Mouse (Mus musculus): ENCODE data around the gene Fkbpl. TPM values are rescaled to one million over a fixed set of nuclear protein-coding genes. Genes with fewer than 3 reads are reported as not detected.

Gene Fkbpl
- polyA plus RNA-seq, 1 experiment from 2014 or later = 18.8 TPM

DNA sequence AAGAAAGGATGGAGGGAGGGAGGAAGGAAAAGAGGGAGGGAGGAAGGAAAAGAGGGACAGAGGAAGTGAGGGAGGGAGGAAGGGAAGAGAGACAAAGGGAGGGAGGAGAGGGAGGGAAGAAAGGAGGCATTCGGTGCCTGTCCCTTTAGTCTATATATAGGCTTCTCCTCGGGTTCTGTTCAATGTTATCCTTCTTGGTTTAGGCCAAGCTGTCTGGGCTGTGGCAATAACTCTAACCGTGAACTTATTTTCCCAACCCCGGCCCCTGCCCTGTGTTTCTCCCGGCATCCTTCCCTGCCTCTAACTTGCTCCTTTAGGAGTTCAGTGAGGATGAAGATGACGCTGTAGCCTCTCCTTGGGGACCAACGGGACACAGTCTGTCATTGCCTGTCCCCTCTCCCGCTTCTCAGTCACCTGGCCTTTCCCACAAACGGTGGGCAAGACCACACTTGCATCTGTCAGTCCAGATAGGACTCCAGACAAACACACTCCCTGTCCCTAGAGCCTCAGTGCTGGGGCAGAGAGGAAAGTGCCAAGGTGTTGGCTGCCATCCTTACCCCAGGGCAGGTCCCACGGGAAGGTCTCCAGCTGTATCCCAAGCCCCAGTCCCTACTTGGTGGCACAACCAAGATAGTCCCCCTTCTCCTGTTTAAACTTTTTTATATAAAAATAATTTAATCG, 30.1 kb downstream of the Fkbpl start:
- H3K27ac ChIP-seq = no peak overlapping the region
- ATAC-seq (ENCODE audit: low FRiP score, low read depth) = no peak
- peaks cover 16% of the 10 kb centered on the region for H3K4me1 ChIP-seq
- no peak overlapping the region for H3K4me2 ChIP-seq (replicated peaks)
- H3K9ac ChIP-seq = no peak overlapping the region
- H3K27me3 ChIP-seq = peaks cover 98% of the 10 kb centered on the region
- H3K36me3 ChIP-seq = no peaks in the 10 kb centered on the region
- H3K9me3 ChIP-seq = no peaks in the 10 kb centered on the region
- WGBS = 64% methylated on average over 11 of the region's 11 CpGs
- no peak overlapping the region for H3K4me3 ChIP-seq

DNA sequence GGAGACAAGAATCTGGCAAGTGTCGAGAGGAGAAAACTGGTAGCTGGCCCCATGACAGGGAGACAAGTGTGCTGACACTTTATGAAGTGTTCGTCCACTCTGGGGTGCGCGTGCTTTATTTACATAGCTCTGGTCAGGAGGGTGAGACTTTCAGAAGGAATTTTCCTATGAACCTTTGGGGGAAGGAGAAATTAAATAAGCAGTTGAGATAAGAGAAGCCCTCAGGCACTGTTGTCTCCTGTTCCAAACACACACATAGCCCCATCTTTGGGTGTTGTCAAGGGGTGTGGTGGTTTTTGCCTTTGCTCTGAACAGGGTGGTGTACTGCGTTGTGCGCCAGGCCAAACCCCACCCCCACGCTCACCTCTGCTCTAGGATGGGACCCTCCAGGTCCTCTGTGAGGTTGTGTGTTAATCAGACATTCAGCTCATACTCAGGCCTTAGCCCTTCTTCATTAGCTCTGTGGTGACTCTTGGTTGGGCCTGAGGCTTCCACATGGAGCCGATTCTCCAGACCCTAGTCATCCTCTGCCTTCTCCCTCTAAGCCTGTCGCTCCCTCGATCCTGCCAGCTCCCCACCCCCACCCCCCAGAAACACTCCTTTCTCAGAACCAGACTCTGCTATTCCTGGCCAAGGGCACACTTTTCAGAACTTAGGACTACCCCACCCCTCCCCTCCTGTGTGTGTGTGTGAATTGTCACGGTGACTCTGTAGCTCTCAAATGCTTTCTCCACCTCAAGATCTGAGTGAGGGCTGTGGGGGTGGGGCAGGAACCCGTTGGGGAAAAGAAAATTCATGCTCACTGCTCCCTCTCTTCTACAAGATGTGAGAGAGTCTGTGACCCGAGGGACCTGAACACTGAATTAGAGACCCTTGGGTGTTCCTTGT, 30.9 kb downstream of the Fkbpl start:
- 72% methylated on average over 13 of the region's 13 CpGs for WGBS
- Histone ChIP-seq H3K4me2 (replicated peaks) (no peak overlapping the region), H3K4me1 (peaks cover 16% of the 10 kb centered on the region), H3K36me3 (no peaks in the 10 kb centered on the region), H3K27ac (no peak overlapping the region), H3K9me3 (no peaks in the 10 kb centered on the region), H3K27me3 (peaks cover 98% of the 10 kb centered on the region), H3K4me3 (no peak overlapping the region), H3K9ac (no peak overlapping the region)
- ATAC-seq (ENCODE audit: low FRiP score, low read depth) = no peak

DNA sequence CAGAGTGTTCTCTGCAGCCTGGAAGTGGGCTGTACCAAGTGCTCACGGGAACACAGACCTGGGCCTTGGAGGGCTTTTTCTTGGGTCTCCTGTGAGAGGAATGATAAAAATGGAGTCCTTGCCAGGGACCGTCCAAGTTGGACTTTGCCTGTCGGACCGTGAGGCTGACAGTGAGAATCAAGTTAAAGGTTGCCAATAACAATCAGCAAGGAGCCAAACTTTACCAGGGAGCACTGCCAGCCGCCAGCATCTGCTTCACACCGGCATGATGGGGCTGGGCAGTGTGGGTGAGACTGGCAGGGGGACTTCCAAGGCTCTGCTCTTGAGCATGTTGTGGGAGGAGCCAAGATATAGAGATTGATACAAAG, 31.5 kb downstream of the Fkbpl start:
- ATAC-seq (ENCODE audit: low FRiP score, low read depth) = no peak
- H3K4me3 ChIP-seq = no peak overlapping the region
- no peak overlapping the region for H3K27ac ChIP-seq
- H3K27me3 ChIP-seq = peaks cover 95% of the 10 kb centered on the region
- 79% methylated on average over 6 of the region's 6 CpGs for WGBS
- H3K9me3 ChIP-seq = no peaks in the 10 kb centered on the region
- H3K4me2 ChIP-seq (replicated peaks) = no peak overlapping the region
- H3K9ac ChIP-seq = no peak overlapping the region
- peaks cover 14% of the 10 kb centered on the region for H3K4me1 ChIP-seq
- no peaks in the 10 kb centered on the region for H3K36me3 ChIP-seq

DNA sequence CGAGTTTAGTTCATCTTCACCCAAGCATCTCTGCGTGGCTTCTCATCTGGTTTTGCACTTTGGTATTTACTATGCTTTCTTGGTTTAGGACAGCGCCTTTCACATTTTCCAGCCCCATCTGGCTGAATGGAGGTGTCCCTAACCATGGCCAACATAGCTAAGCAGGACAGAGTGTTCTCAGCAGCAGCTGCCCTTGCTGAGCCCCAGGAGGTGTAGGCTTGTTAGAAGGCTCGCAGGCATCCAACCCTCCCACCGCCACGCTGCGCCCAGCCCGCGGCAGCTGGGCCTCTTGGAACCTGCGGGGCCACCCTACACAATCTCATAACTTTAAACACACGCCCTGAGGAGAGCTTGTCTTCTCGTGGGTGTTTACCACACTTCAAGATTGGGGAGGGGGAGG, 32.1 kb downstream of the Fkbpl start:
- Histone ChIP-seq H3K4me1 (peaks cover 8% of the 10 kb centered on the region), H3K27ac (no peak overlapping the region), H3K36me3 (no peaks in the 10 kb centered on the region), H3K9me3 (no peaks in the 10 kb centered on the region), H3K9ac (no peak overlapping the region), H3K4me3 (no peak overlapping the region), H3K4me2 (replicated peaks) (no peak overlapping the region), H3K27me3 (peaks cover 95% of the 10 kb centered on the region)
- 68% methylated on average over 12 of the region's 12 CpGs for WGBS
- no peak for ATAC-seq (ENCODE audit: low FRiP score, low read depth)

DNA sequence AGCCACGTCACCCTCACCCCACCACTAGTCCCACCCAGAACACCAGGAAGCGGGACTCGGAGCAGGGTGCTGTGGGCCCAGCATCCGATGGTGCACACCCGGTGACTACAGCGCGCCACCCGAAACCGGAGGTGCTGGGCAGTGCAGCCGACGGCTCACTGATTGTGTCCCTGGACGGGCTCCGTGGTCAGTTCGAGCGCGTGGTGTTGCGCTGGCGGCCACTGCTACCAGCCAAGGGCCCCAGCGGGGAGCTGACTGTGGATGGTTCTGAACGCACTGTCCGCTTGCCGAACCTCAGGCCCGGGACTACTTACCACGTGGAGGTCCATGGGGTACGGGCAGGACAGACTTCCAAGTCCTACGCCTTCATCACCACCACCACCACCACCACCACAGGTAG, 35.6 kb downstream of the Fkbpl start:
- H3K4me3 ChIP-seq = no peak overlapping the region
- no peaks in the 10 kb centered on the region for H3K9me3 ChIP-seq
- 85% methylated on average over 26 of the region's 26 CpGs for WGBS
- peaks cover 76% of the 10 kb centered on the region for H3K27me3 ChIP-seq
- H3K27ac ChIP-seq = no peak overlapping the region
- ATAC-seq (ENCODE audit: low FRiP score, low read depth) = no peak
- no peak overlapping the region for H3K4me2 ChIP-seq (replicated peaks)
- H3K36me3 ChIP-seq = no peaks in the 10 kb centered on the region
- H3K4me1 ChIP-seq = peaks cover 18% of the 10 kb centered on the region
- no peak overlapping the region for H3K9ac ChIP-seq

DNA sequence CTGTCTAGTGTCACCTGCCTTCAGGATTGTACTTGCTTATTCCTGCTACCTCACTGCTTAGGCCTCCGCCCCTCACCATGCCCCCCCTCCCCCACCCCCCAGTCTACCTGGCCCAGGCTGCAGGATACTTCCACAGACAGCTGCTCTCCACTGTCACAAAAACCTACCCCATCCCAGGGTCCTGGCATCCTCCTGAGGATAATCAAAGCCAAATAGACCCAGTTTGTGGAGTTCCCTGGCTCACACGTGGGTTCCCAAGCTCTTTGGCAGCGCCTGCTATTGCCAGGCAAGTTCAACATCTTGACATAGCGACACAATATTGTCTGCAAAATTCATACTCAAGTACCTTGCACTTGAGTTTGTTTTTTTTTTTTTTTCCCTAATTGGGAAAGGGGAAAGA, 36.1 kb downstream of the Fkbpl start:
- H3K4me1 ChIP-seq = peaks cover 22% of the 10 kb centered on the region
- WGBS = 79% methylated on average over 4 of the region's 4 CpGs
- no peak overlapping the region for H3K27ac ChIP-seq
- no peaks in the 10 kb centered on the region for H3K9me3 ChIP-seq
- no peak for ATAC-seq (ENCODE audit: low FRiP score, low read depth)
- H3K27me3 ChIP-seq = peaks cover 71% of the 10 kb centered on the region
- H3K36me3 ChIP-seq = no peaks in the 10 kb centered on the region
- H3K4me2 ChIP-seq (replicated peaks) = no peak overlapping the region
- H3K9ac ChIP-seq = no peak overlapping the region
- no peak overlapping the region for H3K4me3 ChIP-seq

DNA sequence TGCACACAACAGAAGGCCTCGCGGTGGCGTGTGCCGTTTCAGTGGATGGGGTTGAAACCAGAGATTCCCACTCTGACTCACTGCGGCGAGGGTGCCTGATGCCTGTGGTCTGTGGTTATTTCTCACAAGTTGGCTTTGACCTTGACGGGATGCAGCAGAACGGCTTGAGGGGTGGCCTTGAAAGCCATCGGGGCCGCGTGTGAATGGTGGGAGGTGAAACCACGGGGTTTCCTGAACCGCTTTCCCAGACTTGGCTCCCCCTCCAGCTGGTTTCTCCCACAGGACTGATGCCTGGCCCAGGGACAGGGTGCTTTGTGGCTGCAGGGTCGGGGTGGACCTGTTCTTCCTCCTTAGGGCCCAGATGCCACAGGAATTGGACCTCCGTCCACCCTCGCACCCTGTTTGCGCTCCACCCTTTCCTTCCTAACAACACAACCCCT, 36.6 kb downstream of the Fkbpl start:
- WGBS = 67% methylated on average over 17 of the region's 17 CpGs
- peaks cover 68% of the 10 kb centered on the region for H3K27me3 ChIP-seq

DNA sequence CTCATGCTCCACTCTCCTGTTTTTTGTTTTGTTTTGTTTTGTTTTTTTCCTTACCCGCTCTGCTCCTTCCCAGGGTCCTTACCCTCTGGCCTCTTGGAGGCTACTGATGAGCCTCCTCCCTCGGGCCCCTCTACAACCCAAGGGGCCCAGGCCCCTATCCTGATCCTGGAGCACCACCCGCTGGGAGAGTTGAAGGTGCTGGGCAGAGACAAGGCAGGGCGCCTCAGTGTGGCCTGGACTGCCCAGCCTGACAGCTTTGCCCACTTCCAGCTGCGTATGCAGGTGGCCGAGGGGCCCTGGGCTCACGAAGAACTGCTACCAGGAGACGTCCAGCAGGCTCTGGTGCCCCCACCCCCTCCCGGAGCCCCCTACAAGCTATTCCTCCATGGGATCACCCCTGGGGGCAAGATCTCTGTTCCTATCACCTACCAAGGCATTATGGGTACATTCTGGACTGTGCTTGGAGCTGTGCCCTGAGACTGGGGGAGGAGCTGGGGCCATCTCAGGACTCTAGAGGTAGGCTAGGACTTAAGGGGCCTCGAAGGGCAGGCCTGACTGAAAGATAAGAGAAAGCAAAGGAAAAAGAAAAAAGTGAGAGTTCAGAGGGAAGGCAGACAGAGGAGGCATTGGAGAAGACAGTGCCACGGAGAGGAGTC, 37.4 kb downstream of the Fkbpl start:
- Histone ChIP-seq H3K4me3 (no peak overlapping the region), H3K27me3 (peaks cover 60% of the 10 kb centered on the region), H3K4me2 (replicated peaks) (no peak overlapping the region), H3K27ac (no peak overlapping the region), H3K9ac (no peak overlapping the region), H3K36me3 (no peaks in the 10 kb centered on the region), H3K4me1 (peaks cover 22% of the 10 kb centered on the region), H3K9me3 (no peaks in the 10 kb centered on the region)
- 69% methylated on average over 11 of the region's 11 CpGs for WGBS
- ATAC-seq (ENCODE audit: low FRiP score, low read depth) = no peak

More for the DNA sequence above, 36.6 kb downstream of the Fkbpl start:
- no peak overlapping the region for H3K9ac ChIP-seq
- no peak overlapping the region for H3K27ac ChIP-seq
- H3K4me3 ChIP-seq = no peak overlapping the region
- ATAC-seq (ENCODE audit: low FRiP score, low read depth) = no peak
- H3K9me3 ChIP-seq = no peaks in the 10 kb centered on the region
- peaks cover 22% of the 10 kb centered on the region for H3K4me1 ChIP-seq
- H3K36me3 ChIP-seq = no peaks in the 10 kb centered on the region
- H3K4me2 ChIP-seq (replicated peaks) = no peak overlapping the region

DNA sequence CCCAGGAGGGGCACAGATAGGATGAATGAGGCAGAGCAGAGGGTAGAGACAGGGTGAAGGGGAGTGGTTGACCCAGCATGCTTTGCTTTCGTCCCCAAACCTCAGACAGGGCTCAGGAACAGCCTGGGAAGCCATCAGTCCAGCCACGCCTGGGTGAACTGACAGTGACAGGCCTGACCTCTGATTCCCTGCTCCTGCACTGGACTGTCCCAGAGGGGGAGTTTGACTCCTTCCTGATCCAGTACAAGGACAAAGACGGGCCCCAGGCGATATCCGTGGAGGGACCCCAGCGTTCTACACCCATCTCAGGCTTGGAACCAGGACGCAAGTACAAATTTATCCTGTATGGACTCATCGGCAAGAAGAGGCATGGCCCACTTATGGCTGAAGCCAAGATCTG, 38.6 kb downstream of the Fkbpl start:
- Histone ChIP-seq H3K4me1 (peaks cover 22% of the 10 kb centered on the region), H3K4me3 (no peak overlapping the region), H3K36me3 (no peaks in the 10 kb centered on the region), H3K27me3 (peaks cover 50% of the 10 kb centered on the region), H3K4me2 (replicated peaks) (no peak overlapping the region), H3K9me3 (no peaks in the 10 kb centered on the region), H3K9ac (no peak overlapping the region), H3K27ac (no peak overlapping the region)
- WGBS = 84% methylated on average over 8 of the region's 8 CpGs
- no peak for ATAC-seq (ENCODE audit: low FRiP score, low read depth)

DNA sequence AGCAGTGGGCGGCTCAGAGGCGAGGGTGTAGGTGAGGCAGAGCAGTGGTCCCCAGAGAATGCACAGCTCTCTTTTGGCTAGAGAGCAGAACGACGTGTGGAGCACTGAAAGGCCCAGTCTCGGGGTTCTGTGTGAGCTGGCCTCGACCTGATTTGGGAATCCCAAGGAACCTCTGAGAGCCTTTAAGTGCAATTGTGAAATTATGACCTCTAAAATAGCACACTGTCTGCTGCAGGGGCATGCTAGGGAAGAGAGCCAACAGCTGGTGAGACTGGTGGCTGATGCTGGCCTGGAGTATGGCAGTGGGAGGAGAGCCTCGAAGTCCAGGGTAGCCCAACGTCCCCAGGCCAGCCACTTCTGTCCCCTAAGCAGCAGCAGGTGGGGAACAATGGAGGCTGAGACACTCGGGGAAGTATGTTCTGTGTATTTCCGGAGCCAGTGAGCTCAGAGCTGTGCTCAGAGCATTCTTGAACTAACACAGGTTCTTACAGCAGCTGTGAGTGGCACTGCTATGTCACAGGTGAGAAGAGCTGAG, 39.2 kb downstream of the Fkbpl start:
- Histone ChIP-seq H3K9ac (no peak overlapping the region), H3K27me3 (peaks cover 44% of the 10 kb centered on the region), H3K36me3 (no peaks in the 10 kb centered on the region), H3K4me3 (no peak overlapping the region), H3K4me2 (replicated peaks) (no peak overlapping the region), H3K9me3 (no peaks in the 10 kb centered on the region), H3K27ac (peak overlapping the region; percentile 10; the same call in 1 of the 2 replicates), H3K4me1 (peaks cover 22% of the 10 kb centered on the region)
- 70% methylated on average over 10 of the region's 10 CpGs for WGBS
- no peak for ATAC-seq (ENCODE audit: low FRiP score, low read depth)

DNA sequence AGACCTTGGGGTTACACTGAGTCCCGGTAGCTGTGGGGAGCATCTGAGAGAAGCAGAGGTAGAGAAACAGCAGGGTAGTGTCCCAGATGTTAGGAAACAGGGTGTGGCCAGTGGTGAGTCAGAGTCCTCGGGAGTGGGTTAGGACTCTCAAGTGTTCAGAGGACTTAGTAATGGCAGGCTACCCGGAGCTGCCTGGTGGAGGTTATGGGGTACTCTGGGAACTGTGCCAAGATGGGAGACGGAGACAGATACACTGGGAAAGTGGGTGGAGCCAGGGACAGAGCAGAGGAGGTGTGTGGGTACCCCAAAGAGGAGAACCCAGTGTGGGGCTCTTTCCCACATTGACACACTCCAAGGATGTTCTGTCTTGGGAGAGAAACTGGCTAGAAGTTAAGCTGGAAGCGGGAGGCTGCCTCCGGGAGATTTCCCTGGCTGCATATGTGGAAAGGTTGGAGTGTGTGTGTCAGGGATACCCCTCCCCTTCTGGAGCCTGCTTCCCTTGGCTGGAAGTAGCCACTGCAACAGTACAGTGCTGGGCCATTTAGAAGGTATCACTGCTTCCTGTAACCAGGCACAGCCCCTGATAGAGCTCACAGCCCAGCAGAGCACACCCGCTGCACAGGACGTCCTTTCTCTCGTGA, 39.8 kb downstream of the Fkbpl start:
- Histone ChIP-seq H3K9me3 (no peaks in the 10 kb centered on the region), H3K4me3 (no peak overlapping the region), H3K27ac (peak overlapping the region; percentile 10; the same call in 1 of the 2 replicates), H3K9ac (no peak overlapping the region), H3K36me3 (no peaks in the 10 kb centered on the region), H3K27me3 (peaks cover 38% of the 10 kb centered on the region), H3K4me2 (replicated peaks) (no peak overlapping the region), H3K4me1 (peaks cover 22% of the 10 kb centered on the region)
- WGBS = 46% methylated on average over 9 of the region's 9 CpGs
- 0 out of 2 replicates have a peak, but pooled peaks have one; percentile 8 for ATAC-seq (ENCODE audit: low FRiP score, low read depth)
